Mouse (Mus musculus): ENCODE measurements at regions not wholly inside any gene's neighbourhood (a gene's known extent, or its start where the extent isn't known, plus 50 kb on each side); places are given as distances from the start of the nearest gene placed in this dataset.

GRCm38 (mm10) chr5:77806334-77807157 lies 398.7 kb upstream of the Igfbp7 start:
- H3K4me2 ChIP-seq (ENCODE audit: low read depth, severe bottlenecking), result no peak overlapping the region
- DNase-seq (ENCODE audit: low spot score) (no peak), ATAC-seq (ENCODE audit: insufficient number of reproducible peaks, low FRiP score, low TSS enrichment, low read depth) (no peak)
- no peaks in the 10 kb centered on the region for H3K27me3 ChIP-seq (ENCODE audit: control insufficient read depth, insufficient read depth, low read length)
- H3K4me3 ChIP-seq (ENCODE audit: low read depth, low read length), result no peak overlapping the region
- H3K4me1 ChIP-seq (ENCODE audit: control insufficient read depth, insufficient read depth, low read length), result peaks cover 5% of the 10 kb centered on the region; the same call in 1 of the 2 replicates
- no peak overlapping the region for H3K27ac ChIP-seq (replicated peaks; ENCODE audit: low read depth, low read length)
- H3K9me3 ChIP-seq (ENCODE audit: control insufficient read depth, low read length), result no peaks in the 10 kb centered on the region
- 71% methylated on average over 9 of the region's 9 CpGs for WGBS
- H3K36me3 ChIP-seq (ENCODE audit: control insufficient read depth, insufficient read depth, low read length), result no peaks in the 10 kb centered on the region
- no peak overlapping the region for H3K9ac ChIP-seq (ENCODE audit: low read length)

GRCm38 (mm10) chr5:77805796-77806195 lies 398.0 kb upstream of the Igfbp7 start:
- ATAC-seq (ENCODE audit: insufficient number of reproducible peaks, low FRiP score, low TSS enrichment, low read depth), result no peak
- no peak overlapping the region for H3K4me3 ChIP-seq (ENCODE audit: low read depth, low read length)
- WGBS, result 82% methylated on average over 6 of the region's 6 CpGs
- H3K27ac ChIP-seq (replicated peaks; ENCODE audit: low read depth, low read length), result no peak overlapping the region
- H3K9me3 ChIP-seq (ENCODE audit: control insufficient read depth, low read length), result no peaks in the 10 kb centered on the region
- peaks cover 5% of the 10 kb centered on the region; the same call in 1 of the 2 replicates for H3K4me1 ChIP-seq (ENCODE audit: control insufficient read depth, insufficient read depth, low read length)
- no peaks in the 10 kb centered on the region for H3K36me3 ChIP-seq (ENCODE audit: control insufficient read depth, insufficient read depth, low read length)
- no peaks in the 10 kb centered on the region for H3K27me3 ChIP-seq (ENCODE audit: control insufficient read depth, insufficient read depth, low read length)
- DNase-seq (ENCODE audit: low spot score), result no peak
- H3K9ac ChIP-seq (ENCODE audit: low read length), result no peak overlapping the region
- no peak overlapping the region for H3K4me2 ChIP-seq (ENCODE audit: low read depth, severe bottlenecking)

GRCm38 (mm10) chr5:77805303-77805702 lies 397.5 kb upstream of the Igfbp7 start:
- Histone ChIP-seq H3K9ac (ENCODE audit: low read length) (no peak overlapping the region), H3K4me2 (ENCODE audit: low read depth, severe bottlenecking) (no peak overlapping the region), H3K9me3 (ENCODE audit: control insufficient read depth, low read length) (no peaks in the 10 kb centered on the region), H3K4me1 (ENCODE audit: control insufficient read depth, insufficient read depth, low read length) (peaks cover 5% of the 10 kb centered on the region; the same call in 1 of the 2 replicates), H3K36me3 (ENCODE audit: control insufficient read depth, insufficient read depth, low read length) (no peaks in the 10 kb centered on the region), H3K4me3 (ENCODE audit: low read depth, low read length) (no peak overlapping the region), H3K27me3 (ENCODE audit: control insufficient read depth, insufficient read depth, low read length) (no peaks in the 10 kb centered on the region), H3K27ac (replicated peaks; ENCODE audit: low read depth, low read length) (no peak overlapping the region)
- 68% methylated on average over 1 of the region's 1 CpGs for WGBS
- ATAC-seq (ENCODE audit: insufficient number of reproducible peaks, low FRiP score, low TSS enrichment, low read depth) (no peak), DNase-seq (ENCODE audit: low spot score) (no peak)

DNA sequence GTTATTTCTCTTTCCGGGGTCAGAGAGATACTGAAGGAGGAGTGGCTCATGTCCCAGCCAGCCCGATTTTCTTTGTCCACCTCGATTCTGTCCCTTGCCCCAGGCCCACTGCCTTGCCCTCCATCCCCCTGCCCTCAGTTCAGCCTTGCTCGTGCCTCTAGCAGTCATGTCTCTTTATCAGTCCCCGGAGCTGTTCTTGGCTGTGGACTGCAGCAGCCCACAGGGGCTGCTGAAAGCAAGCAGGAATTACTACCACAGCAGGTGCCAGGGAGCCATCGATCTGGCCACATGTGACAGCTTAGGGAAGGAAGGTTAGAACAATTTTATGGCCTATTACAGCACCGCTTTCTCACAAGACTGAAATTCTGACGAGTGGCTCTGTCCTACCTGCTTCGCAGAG lies 396.3 kb upstream of the Igfbp7 start:
- peak; percentile 50; the same call in 1 of the 2 replicates for ATAC-seq (ENCODE audit: insufficient number of reproducible peaks, low FRiP score, low TSS enrichment, low read depth)
- Histone ChIP-seq H3K4me1 (ENCODE audit: control insufficient read depth, insufficient read depth, low read length) (peaks cover 5% of the 10 kb centered on the region; the same call in 1 of the 2 replicates), H3K4me2 (ENCODE audit: low read depth, severe bottlenecking) (no peak overlapping the region), H3K9me3 (ENCODE audit: control insufficient read depth, low read length) (no peaks in the 10 kb centered on the region), H3K4me3 (ENCODE audit: low read depth, low read length) (no peak overlapping the region), H3K27ac (replicated peaks; ENCODE audit: low read depth, low read length) (no peak overlapping the region), H3K36me3 (ENCODE audit: control insufficient read depth, insufficient read depth, low read length) (no peaks in the 10 kb centered on the region), H3K9ac (ENCODE audit: low read length) (no peak overlapping the region), H3K27me3 (ENCODE audit: control insufficient read depth, insufficient read depth, low read length) (no peaks in the 10 kb centered on the region)
- 37% methylated on average over 9 of the region's 9 CpGs for WGBS
- DNase-seq (ENCODE audit: low spot score), result peak; percentile 40

DNA sequence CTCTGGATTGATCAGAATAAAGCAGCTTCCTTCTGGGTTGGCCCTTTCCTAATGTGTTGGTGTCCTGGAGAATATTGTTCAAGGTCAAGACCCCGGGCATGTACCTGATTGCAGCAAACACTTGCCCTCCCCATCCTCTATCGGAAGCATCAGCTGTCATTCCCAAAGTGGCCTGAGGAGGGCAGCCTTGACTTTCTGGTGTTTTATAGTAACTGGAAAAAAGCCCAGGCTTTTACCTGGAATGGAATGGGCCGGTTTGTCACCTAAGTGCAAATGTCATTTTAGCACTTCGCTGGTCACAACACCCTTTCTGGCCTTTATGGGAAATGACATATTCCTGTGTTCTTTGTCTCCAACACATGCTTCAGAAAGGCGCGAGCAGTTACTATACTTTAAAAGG lies 395.7 kb upstream of the Igfbp7 start:
- H3K27me3 ChIP-seq (ENCODE audit: control insufficient read depth, insufficient read depth, low read length), result no peaks in the 10 kb centered on the region
- no peak overlapping the region for H3K27ac ChIP-seq (replicated peaks; ENCODE audit: low read depth, low read length)
- H3K9ac ChIP-seq (ENCODE audit: low read length), result no peak overlapping the region
- no peak overlapping the region for H3K4me3 ChIP-seq (ENCODE audit: low read depth, low read length)
- DNase-seq (ENCODE audit: low spot score), result peak; percentile 85
- ATAC-seq (ENCODE audit: insufficient number of reproducible peaks, low FRiP score, low TSS enrichment, low read depth), result no peak
- no peaks in the 10 kb centered on the region for H3K36me3 ChIP-seq (ENCODE audit: control insufficient read depth, insufficient read depth, low read length)
- 53% methylated on average over 6 of the region's 6 CpGs for WGBS
- peaks cover 5% of the 10 kb centered on the region; the same call in 1 of the 2 replicates for H3K4me1 ChIP-seq (ENCODE audit: control insufficient read depth, insufficient read depth, low read length)
- no peaks in the 10 kb centered on the region for H3K9me3 ChIP-seq (ENCODE audit: control insufficient read depth, low read length)
- no peak overlapping the region for H3K4me2 ChIP-seq (ENCODE audit: low read depth, severe bottlenecking)

- Histone ChIP-seq H3K4me2 (ENCODE audit: low read depth, severe bottlenecking) (no peak overlapping the region), H3K27ac (replicated peaks; ENCODE audit: low read depth, low read length) (no peak overlapping the region), H3K4me1 (ENCODE audit: control insufficient read depth, insufficient read depth, low read length) (no peaks in the 10 kb centered on the region), H3K9me3 (ENCODE audit: control insufficient read depth, low read length) (no peaks in the 10 kb centered on the region), H3K27me3 (ENCODE audit: control insufficient read depth, insufficient read depth, low read length) (no peaks in the 10 kb centered on the region), H3K9ac (ENCODE audit: low read length) (no peak overlapping the region), H3K4me3 (ENCODE audit: low read depth, low read length) (no peak overlapping the region), H3K36me3 (ENCODE audit: control insufficient read depth, insufficient read depth, low read length) (no peaks in the 10 kb centered on the region)
- 78% methylated on average over 3 of the region's 3 CpGs for WGBS
- DNase-seq (ENCODE audit: low spot score), result no peak
- no peak for ATAC-seq (ENCODE audit: insufficient number of reproducible peaks, low FRiP score, low TSS enrichment, low read depth)
Observed at GRCm38 (mm10) chr5:77796960-77797359, 389.1 kb upstream of the Igfbp7 start.

DNA sequence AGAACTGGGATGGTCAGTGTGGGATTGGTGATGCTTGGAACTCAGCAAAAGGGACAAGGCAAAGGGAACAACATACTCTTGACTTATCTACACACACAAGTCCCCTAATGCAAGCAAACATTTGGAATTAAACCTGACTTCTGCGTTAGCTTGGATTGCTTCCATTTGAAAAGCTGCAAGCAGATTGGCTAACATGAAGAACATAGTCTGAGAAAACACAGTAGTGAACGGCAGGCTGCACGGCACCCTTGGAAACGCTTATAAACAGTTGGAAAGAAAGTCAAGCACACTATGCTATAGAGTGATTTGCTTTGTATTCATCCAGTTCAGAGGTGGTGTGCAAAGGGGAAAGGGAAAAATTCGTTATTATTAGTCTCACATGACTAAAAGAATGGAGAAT lies 387.9 kb upstream of the Igfbp7 start:
- no peak overlapping the region for H3K27ac ChIP-seq (replicated peaks; ENCODE audit: low read depth, low read length)
- no peak overlapping the region for H3K4me3 ChIP-seq (ENCODE audit: low read depth, low read length)
- H3K9ac ChIP-seq (ENCODE audit: low read length), result no peak overlapping the region
- ATAC-seq (ENCODE audit: insufficient number of reproducible peaks, low FRiP score, low TSS enrichment, low read depth) (no peak), DNase-seq (ENCODE audit: low spot score) (no peak)
- no peaks in the 10 kb centered on the region for H3K9me3 ChIP-seq (ENCODE audit: control insufficient read depth, low read length)
- H3K4me2 ChIP-seq (ENCODE audit: low read depth, severe bottlenecking), result no peak overlapping the region
- no peaks in the 10 kb centered on the region for H3K27me3 ChIP-seq (ENCODE audit: control insufficient read depth, insufficient read depth, low read length)
- 85% methylated on average over 5 of the region's 5 CpGs for WGBS
- H3K4me1 ChIP-seq (ENCODE audit: control insufficient read depth, insufficient read depth, low read length), result no peaks in the 10 kb centered on the region
- no peaks in the 10 kb centered on the region for H3K36me3 ChIP-seq (ENCODE audit: control insufficient read depth, insufficient read depth, low read length)

- Histone ChIP-seq H3K36me3 (ENCODE audit: control insufficient read depth, insufficient read depth, low read length) (no peaks in the 10 kb centered on the region), H3K9me3 (ENCODE audit: control insufficient read depth, low read length) (no peaks in the 10 kb centered on the region), H3K9ac (ENCODE audit: low read length) (no peak overlapping the region), H3K27me3 (ENCODE audit: control insufficient read depth, insufficient read depth, low read length) (no peaks in the 10 kb centered on the region), H3K4me2 (ENCODE audit: low read depth, severe bottlenecking) (no peak overlapping the region), H3K27ac (replicated peaks; ENCODE audit: low read depth, low read length) (no peak overlapping the region), H3K4me1 (ENCODE audit: control insufficient read depth, insufficient read depth, low read length) (no peaks in the 10 kb centered on the region), H3K4me3 (ENCODE audit: low read depth, low read length) (no peak overlapping the region)
- ATAC-seq (ENCODE audit: insufficient number of reproducible peaks, low FRiP score, low TSS enrichment, low read depth) (no peak), DNase-seq (ENCODE audit: low spot score) (no peak)
- WGBS, result 74% methylated on average over 2 of the region's 2 CpGs
Observed at GRCm38 (mm10) chr5:77783953-77784352, 376.1 kb upstream of the Igfbp7 start.
